Mouse (Mus musculus): Measurements from ENCODE around the gene Serpinb8. TPM values are rescaled to one million over a fixed set of nuclear protein-coding genes. Genes with fewer than 3 reads are reported as not detected.

Gene Serpinb8
- 10 to 100 TPM; 12.3 to 15.9 (median 13.6) TPM for total RNA-seq (2022)

DNA sequence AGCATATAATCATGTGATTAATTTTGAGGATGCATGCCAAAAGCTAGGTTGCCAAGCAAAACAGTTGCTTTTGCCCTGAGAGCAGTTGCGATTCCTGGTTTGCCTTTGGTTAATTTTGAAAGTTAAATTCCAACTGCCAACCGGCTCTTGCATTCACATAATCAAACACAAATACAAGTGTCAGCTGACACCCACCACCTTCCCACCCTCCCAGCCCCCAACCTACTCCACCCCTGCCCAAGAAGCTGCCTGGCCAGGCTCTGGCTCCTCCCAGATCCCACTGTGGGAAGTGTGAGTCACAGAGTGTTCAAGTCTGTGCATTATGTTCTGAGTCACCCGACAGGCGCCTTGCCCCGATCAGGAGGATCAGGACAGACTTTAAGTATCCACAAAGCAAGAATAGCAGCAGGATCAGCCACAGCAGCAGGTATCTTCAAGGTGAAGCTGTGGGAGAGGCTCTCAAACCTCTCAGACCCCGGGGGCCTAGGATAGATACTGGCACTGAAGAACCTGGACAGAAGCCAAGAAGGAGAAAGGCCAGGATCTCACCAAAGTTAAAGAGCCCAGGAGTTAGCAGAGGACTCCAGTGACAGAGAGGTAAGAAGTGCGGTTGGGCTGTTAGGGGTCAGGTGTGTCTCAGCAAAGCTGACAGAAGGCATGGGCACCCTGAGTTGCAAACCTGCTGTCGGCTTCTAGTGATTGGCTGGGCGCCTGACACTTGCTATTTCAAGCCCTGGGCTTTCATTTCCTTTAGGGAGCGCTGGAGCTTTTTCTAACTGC is at the start of gene Serpinb8:
Serpinb8 (plus strand) TSS at position 316 of the 780 bp plus-strand sequence.
- DNase-seq (ENCODE audit: low spot score in 2 of 2), result peak; percentile 23 to 73

DNA sequence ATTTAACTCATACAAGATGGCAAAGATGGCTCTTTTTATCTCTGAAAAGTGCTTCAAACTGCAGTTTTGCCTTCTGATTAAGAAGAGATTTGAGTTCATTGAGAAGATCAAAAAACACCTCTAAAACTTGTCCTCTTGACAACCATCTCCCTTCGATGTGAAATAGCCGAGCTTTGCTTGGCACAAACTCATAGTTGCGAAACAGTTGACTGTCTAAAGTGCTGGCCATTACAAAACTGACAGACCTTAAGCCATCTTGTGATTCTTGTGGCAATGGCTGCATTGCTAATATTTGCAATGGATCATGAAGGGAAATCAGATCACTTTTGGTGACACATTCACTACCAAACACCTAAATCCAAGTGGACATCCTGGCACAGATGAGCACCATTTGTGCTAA is 30.3 kb upstream of the Serpinb8 start:
- DNase-seq (ENCODE audit: low spot score in 2 of 2), result no peak

DNA sequence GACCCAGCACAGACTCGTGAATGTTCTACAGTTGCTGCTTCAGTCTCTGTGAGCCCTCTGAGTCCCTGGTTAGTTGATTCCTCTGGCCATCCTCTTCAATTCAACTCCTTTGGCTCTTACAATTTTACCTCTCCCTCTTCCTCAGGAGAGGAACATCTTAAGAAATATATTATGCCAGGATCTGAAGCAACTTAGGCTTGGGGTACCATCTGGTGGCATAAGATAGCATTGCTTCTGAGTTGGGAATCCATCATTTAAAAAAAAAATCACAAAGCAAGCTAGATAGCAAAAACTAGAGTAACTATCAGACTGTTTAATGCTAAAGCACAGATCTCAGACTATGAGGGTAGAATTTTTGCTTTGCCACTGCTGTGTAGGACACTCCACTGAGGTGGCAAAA is 27.7 kb upstream of the Serpinb8 start:
- no peak for DNase-seq (ENCODE audit: low spot score in 2 of 2)

DNA sequence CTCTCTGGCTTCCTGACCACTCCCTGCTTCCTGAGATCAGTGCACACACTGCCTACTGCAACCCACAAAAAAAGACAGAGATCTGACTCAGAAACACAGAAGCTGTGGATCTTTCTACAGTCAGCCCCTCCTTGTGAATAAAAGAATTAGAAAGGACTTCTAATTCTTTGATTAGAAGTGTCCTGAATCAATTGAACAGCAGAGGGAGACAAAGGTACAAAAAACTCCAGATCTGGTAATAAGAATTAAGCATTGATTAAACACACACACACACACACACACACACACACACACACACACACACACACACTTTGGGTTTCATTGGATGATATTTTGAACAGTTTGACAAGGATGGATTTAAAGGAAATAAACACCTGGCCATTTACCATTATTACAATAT is 24.2 kb upstream of the Serpinb8 start:
- no peak for DNase-seq (ENCODE audit: low spot score in 2 of 2)

DNA sequence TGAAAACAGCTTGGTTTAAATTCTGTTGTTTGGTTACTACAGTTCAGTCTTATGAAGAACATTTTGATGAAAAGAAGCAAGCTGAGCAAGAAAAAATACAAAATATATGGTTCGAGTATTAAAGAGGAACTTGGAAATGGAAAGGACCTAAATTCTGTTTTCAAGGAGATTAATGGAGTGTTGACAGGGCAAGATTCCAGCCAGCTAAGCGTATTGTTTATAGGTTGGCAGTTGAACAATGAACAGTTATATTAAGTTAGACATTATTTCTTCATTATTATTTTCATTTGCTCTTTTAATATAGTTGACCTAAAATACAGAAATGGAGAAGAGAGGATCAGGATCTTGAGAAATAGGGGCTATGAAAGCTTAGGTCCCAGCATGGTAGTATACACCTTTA is 13.7 kb upstream of the Serpinb8 start:
- no peak for DNase-seq (ENCODE audit: low spot score in 2 of 2)

DNA sequence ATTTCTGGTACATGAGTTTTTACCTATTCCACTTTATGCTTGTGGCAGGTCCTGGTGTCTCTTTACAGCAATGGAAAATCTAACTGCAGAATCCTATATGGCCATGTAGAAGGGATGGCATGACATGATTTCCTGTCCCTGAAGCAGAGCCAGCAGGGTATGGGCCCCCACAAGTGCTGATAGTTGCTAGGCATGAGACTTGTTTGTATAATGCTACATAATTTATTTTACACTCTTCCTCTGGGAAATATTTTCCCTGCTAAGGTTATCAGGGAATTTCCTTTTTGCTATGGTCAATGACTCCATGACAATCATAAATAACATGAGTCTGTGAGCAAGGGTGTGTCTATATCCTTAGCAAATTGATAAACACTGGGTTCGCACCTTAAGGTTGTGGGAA is 12.3 kb upstream of the Serpinb8 start:
- no peak for DNase-seq (ENCODE audit: low spot score in 2 of 2)

DNA sequence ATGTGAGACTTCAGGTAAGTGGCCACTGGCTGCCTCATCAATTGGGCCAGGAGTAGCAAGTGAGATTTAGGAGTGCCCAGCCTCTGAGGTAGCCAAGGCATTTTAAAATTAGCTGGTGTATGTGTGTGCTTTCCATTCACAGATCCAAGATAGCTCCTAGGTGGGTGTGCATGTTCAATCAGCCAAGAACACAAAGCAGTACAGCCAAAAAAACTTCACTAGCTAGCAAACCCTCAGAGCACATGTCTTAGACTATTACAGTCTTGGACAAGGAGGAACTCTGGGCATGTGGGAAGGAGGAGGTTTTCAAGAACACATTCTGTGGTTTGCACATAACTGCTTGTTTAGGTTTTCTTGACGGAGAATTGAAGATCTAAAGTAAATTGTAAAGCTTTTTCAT is 8.6 kb upstream of the Serpinb8 start:
- peak in 1 of 2 experiments; percentile 77 for DNase-seq (ENCODE audit: low spot score in 2 of 2)

DNA sequence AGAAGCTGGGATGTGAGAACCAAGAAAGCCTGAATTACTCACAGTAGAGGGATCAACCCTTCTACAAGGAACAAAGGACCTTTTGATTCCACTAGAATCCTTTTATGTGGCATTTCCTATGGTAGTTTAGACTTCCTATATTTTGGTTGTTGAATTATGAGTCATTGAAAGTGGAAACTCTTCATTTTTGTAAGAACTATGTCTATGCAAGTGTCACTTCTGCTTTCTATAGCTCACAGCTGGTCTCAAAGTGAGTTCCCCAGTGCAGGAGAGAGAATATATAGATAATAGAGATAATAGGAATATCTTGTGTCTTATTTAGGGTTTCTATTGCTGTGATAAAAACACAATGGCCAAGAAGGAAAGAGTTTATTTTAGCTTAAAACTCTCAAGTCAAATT is 6.9 kb upstream of the Serpinb8 start:
- no peak for DNase-seq (ENCODE audit: low spot score in 2 of 2)

DNA sequence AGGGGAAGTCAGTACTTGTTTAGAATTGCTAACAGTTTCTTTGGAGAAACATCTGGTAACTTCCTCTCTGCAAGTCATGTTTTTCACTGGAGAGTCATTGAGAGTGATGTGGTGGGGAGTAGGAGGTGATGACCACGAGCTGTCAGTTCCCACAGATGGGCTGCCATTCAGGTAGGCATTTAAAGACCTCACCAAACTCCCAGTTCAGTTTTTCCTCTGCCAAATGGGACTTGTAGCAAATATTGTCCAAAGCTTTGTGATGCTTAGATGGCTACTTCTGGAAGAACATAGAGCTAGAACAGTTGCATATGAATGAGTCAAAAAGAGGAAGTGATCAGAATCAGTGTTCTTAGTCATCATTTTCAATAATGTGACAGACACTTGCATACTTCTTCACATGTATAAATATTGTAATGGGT is 5.8 kb upstream of the Serpinb8 start:
- DNase-seq (ENCODE audit: low spot score in 2 of 2), result no peak

DNA sequence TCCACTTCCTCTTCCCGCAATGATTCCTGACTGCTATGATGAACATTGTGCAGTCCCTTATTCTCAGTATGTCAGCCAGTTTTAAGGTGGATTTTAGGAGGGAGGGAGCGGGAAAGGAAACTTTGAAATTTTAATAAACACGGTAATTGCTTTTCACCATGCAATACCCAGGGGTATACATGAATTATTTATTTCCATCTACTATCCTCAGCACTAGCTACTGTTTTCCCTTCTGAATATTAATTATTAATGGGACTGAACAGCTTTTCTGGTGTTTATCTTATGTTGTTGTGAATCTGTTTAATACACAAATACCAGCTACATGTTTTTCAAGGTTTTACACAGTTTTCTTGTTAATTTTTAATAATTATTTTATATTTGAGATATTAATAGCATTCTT is 4.9 kb upstream of the Serpinb8 start:
- DNase-seq (ENCODE audit: low spot score in 2 of 2), result no peak

DNA sequence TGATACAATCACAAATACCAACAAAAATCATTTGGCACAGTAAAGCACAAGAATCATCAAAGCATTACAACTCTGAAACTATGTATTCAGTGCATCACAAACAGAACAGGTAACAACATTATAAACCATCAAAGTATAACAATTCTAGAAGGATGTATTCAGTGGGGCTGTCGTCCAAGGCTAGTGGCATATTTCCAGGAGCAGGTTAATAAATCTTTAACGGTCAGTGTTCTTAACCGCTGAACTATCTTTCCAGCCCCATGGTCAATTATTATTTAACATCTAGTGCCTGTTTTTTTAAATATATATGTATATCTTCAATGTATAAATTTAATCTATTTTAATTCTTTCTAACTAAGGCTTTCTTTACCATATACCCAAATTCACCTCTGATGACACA is 3.6 kb upstream of the Serpinb8 start:
- no peak for DNase-seq (ENCODE audit: low spot score in 2 of 2)

DNA sequence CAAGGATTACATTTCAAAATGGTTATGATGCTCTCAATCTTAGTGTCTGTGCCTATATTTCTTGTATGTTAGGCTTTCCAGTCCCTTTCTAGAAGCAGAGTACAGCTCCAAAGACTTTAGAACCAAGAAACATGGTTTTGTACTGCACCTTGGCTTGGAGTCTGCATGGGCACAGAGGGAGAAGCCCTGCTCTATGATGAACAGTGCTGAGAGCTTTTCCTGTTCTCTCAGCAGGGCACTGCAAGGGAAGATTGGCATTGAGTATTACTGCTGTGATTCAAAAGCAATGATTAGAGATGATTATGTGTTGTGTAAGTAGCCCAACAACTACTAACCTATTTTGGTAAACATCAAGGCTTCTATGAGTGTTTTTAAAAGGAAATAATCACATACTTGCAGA is 1.6 kb upstream of the Serpinb8 start:
- DNase-seq (ENCODE audit: low spot score in 2 of 2), result no peak

DNA sequence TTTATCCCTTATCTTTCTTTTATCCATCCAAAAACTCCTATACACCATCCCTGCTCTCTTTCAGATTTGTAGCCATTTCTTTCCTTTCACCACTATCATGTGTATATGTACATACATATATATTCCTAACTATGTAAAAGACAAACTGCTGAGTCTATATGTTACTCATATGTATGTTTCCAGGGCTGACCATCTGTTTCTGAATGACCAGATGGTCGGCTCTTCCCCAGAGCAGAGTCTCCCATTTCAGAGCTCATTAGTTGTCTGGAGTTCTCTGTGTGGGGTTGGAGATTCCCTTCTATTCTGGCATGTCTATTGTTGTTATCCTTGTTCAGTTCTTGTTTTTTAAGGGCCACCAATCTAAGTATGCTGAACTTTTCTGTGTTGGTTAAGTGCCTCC is 1.2 kb upstream of the Serpinb8 start:
- peak in 1 of 2 experiments; percentile 27 for DNase-seq (ENCODE audit: low spot score in 2 of 2)

DNA sequence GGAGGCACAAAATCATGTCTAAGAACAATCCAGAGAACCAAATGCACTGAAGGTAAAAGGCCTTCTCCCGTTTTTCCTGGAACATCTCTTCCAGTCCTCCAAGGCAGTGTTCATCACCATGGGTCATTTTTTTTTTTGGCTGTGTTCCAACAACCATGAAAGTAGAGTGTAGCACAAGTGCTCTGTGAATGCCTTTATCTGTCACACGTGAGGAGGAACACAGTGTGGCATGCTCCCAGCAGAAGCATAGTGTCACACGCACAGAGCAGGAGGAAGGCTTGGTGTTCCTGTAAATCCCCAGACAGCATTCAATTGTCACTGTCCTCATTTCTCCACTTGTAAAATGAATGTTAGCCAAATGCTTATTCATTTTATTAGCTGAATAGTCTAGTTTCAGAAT is 2.8 kb downstream of the Serpinb8 start:
- DNase-seq (ENCODE audit: low spot score in 2 of 2), result no peak

DNA sequence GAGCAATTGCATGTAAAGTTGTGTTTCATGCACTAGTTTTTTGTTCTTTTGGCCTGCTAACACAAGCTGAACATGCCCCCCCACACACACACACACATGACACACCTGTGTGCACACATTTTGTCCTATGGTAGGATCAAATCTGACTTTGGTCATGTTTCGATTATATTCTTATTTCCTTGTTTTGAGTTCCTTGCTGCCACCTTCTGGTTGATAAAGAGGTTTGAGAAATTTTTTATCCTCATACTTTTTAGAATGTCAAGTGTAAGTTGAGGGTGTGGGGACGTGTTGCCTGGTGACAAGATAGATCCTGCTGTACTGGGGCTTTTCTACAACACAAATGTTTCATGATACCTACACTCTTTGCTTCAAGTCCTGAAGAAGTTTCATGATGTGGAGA is 3.7 kb downstream of the Serpinb8 start:
- no peak for DNase-seq (ENCODE audit: low spot score in 2 of 2)

DNA sequence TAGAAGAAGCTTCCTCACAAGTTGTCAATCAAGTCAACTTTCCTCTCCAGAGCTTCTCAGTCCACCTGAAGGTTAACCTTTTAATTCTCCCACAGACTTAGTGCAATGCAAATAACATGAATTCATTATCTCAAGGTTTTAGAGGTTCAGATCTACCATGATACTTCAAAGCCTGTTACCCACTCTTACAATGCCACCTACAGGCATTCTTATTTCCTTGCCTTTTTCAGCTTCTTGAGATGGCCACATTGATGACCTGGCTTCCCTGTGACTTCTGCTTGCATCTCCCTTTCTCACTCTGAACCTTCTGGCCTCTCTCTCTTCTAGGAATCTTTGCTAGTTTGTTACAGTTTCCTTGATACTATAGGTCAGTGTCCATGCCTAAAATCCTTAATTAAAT is 7.1 kb downstream of the Serpinb8 start:
- DNase-seq (ENCODE audit: low spot score in 2 of 2), result no peak

DNA sequence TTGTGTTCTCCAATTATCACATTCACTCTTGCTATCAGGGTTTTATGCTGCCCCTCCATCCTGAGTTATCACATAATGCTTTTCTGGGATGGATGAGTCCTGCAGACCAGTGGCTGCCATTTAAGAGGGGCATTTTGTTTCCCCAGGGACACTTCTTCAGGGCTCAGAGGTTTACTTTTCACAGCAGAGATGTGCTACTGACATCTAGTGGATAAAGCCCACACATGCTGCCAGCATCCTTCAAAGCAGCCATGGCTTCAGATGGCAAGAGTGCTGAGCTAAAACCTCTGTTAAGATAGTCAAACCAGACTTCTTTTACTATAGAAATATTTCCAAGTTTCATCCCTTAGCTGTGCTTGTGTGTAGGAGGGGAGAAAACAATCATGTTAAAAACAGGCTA is 8.7 kb downstream of the Serpinb8 start:
- no peak for DNase-seq (ENCODE audit: low spot score in 2 of 2)

DNA sequence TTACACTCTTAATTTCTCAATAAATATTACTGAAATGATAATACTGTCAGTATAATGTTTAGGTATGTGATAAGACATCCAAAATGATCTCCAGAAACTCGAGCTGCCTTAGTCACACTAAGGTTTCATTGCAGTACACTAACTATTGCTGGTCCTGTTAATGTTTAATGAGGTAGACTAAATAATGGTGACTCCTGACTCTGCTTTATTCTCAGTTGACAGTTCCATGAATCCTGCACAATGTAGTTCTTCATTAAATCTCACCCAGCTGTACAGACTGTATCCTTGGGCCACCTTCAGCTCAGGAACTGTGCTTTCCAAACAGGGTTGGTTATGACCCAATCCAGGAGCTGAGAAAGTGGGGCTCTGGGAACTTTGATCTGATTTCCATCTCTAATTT is 19.1 kb downstream of the Serpinb8 start:
- DNase-seq (ENCODE audit: low spot score in 2 of 2), result no peak

DNA sequence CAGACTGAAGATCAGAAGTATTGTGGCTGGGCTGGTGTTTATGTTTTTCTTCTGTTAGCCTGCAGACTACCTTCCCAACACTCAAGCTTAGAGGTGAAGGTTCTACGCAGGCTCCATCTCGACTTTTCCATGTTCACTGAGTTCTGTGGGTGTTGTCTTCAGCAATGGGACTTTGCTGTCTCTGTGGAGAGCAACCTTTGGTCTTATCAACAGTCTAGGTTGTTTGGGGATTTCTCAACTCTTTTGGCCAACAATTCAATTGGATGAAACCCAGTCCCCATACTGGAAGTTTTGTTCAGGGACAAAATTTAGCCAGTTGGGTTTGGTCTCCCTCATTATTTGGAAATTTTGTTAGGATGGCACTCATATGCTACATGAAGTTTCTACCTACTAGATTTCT is 24.3 kb downstream of the Serpinb8 start:
- no peak for DNase-seq (ENCODE audit: low spot score in 2 of 2)

DNA sequence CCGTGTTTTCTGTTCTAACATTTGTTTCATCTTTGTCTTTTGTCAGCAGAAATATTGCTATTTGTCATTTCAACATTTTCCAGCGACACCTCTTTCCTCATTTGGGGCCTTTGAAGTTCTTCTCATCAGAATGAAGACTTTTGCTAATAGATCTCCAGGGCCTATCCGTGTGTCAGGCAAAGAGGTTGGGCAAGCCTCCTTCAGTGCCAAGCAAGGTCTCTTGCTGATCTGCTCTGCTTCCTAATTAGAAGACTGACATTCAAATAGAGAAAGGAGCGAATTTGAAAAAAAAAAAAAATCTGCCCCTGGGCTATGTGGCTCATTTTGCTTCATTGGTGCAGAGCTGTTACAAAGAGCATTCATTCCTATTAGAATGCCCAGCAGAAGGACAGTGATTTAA is 32.2 kb downstream of the Serpinb8 start:
- DNase-seq (ENCODE audit: low spot score in 2 of 2), result no peak

DNA sequence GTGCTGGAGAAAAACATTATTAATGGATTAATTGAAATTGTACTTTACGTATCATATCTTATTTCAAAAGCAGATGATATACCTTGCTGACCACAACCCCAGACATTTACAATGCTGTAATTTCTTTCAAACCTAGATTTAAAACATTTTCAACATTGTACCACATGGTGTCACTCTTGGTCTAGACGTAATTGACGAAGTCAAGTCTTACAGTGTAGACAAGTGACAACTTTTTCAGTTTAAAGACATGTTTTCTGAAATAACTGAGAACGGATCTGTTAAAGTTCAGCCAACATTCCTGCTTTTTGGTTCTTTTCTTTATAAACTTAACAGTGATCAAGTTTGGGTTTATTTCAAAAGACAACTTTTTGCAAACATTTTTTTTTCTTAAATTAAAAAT is 46.1 kb downstream of the Serpinb8 start:
- no peak for DNase-seq (ENCODE audit: low spot score in 2 of 2)

DNA sequence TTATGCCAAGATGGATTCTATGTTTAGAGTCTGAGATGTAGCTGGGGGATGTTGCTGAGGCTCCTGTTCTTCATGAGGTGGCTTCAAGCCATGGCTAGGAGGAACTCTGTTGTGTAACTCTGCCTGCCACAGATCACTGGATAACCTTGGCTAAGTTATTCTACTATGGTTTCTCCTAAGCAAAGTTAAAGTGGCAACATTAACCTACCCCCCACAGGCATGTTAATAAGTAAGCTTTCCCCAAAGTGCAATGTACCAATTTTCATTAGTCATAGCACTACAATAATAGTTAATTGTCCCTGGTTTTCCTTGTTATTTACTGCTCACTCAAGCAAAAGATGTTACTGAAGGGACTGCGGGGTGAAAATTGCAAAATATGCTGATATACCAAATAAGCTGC is 48.2 kb downstream of the Serpinb8 start:
- DNase-seq (ENCODE audit: low spot score in 2 of 2), result no peak

DNA sequence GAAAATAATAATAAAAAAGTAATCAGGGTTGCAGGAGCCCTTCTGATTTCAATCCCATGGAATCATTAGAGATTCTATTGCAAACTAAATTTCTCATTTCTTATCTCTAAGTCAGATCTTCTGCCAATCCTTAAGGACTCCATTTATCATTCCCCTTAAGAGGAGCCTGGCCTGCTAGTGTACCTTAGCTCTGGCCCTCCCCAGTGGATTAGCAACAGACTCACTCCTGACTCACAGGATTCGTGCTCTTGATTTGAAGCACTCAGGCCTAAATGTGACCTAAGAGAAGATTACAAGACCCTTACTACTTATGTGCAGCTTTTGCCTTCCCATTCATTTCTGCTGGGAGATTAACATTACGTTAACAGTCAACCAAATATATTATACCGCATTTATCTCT is 48.7 kb downstream of the Serpinb8 start:
- no peak for DNase-seq (ENCODE audit: low spot score in 2 of 2)
